In the genomic region with DNA sequence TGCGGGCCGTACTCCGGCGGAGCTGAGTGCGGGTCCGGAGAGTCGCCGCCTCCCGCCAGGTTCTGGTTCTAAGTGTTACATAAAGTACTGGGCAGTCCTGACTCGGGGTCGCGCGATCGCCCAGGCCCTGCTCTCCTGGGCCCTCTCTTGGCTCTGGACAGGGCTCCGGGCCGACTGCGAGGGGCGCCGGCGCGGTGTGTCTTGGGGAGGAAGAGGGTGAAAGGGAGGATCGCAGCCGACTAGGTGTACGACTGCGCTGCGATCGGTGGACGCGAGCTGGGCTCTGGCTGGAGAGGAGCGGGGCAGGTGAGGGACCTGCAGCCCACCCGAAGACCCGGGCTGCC, we compare ENCODE assay signal across 8 mouse cellular contexts. TPM values are rescaled to one million over a fixed set of nuclear protein-coding genes. Genes with fewer than 3 reads are reported as not detected.
DNase-seq lines count a peak whose midpoint lies in the region; ATAC-seq lines count a peak whose summit lies in the region.

No protein-coding gene starts in this region.

- H3K9ac ChIP-seq in lung, embryonic 16.5 days (ENCODE audit: low read length), result peak overlapping the region; percentile 94
- peak overlapping the region; percentile 98 for H3K9ac ChIP-seq in hindbrain, embryonic 13.5 days

- peak overlapping the region; percentile 79 for H3K4me2 ChIP-seq in lung, embryonic 16.5 days (ENCODE audit: low read depth, low read length)
- H3K4me2 ChIP-seq in hindbrain, embryonic 13.5 days, result peak overlapping the region; percentile 73

- peak overlapping the region; percentile 93 for H3K4me3 ChIP-seq in lung, embryonic 16.5 days (ENCODE audit: low read length)
- peak overlapping the region; percentile 97 for H3K4me3 ChIP-seq in hindbrain, embryonic 13.5 days
- H3K4me3 ChIP-seq in macrophage (ENCODE audit: inconsistent target), result peak overlapping the region; percentile 51

- no peak for ATAC-seq in lung, embryonic 16.5 days (ENCODE audit: low read depth)
- no peak for ATAC-seq in hindbrain, embryonic 13.5 days (ENCODE audit: low FRiP score)

- under 1% methylated on average over 30 of the region's 32 CpGs for WGBS in lung, embryonic 16.5 days
- 0% methylated on average over 32 of the region's 32 CpGs for WGBS in hindbrain, embryonic 13.5 days
- WGBS in macrophage (ENCODE audit: missing documents), result 2% methylated on average over 32 of the region's 32 CpGs

- DNase-seq in adrenal gland, postnatal 14 days, result peak; percentile 61
- no peak for DNase-seq in adrenal gland, postnatal 10 days
- no peak for DNase-seq in lung, postnatal 10 days
- DNase-seq in ovary, postnatal 10 days (ENCODE audit: low spot score), result no peak
- no peak for DNase-seq in urinary bladder, postnatal 36 days (ENCODE audit: low spot score in 2 of 2)

- peaks cover 12% of the 10 kb centered on the region for H3K36me3 ChIP-seq in lung, embryonic 16.5 days (ENCODE audit: control insufficient read depth, insufficient read depth, low read length)
- peaks cover 12% of the 10 kb centered on the region for H3K36me3 ChIP-seq in hindbrain, embryonic 13.5 days
- H3K36me3 ChIP-seq in macrophage (ENCODE audit: inconsistent target), result peaks cover 16% of the 10 kb centered on the region

- H3K79me2 ChIP-seq in macrophage (ENCODE audit: inconsistent target), result peaks cover 41% of the 10 kb centered on the region

- H3K27ac ChIP-seq in lung, embryonic 16.5 days (ENCODE audit: low read length), result peak overlapping the region; percentile 100
- peak overlapping the region; percentile 100 for H3K27ac ChIP-seq in hindbrain, embryonic 13.5 days
- peak overlapping the region; percentile 55 for H3K27ac ChIP-seq in macrophage

- no peaks in the 10 kb centered on the region for H3K9me3 ChIP-seq in lung, embryonic 16.5 days (ENCODE audit: control insufficient read depth, low read length)
- H3K9me3 ChIP-seq in hindbrain, embryonic 13.5 days, result no peaks in the 10 kb centered on the region

- no peaks in the 10 kb centered on the region for H3K27me3 ChIP-seq in lung, embryonic 16.5 days (ENCODE audit: control insufficient read depth, insufficient read depth, low read depth, low read length)
- no peaks in the 10 kb centered on the region for H3K27me3 ChIP-seq in hindbrain, embryonic 13.5 days

- H3K4me1 ChIP-seq in lung, embryonic 16.5 days (replicated peaks; ENCODE audit: control insufficient read depth, insufficient read depth, low read length), result peaks cover 15% of the 10 kb centered on the region
- peaks cover 29% of the 10 kb centered on the region for H3K4me1 ChIP-seq in hindbrain, embryonic 13.5 days (replicated peaks)

RNA-seq across cellular contexts. Expression of gene Ing1, which starts 2.0 kb away (rescaled TPM):
- 45.4 and 50.2 TPM in 2 replicates for total RNA-seq in adrenal gland, postnatal 14 days (2021)
- total RNA-seq in adrenal gland, postnatal 10 days (2021), result 10 to 100 TPM; 31.2 to 35.7 TPM
- 36.3 and 36.8 TPM in 2 replicates for polyA plus RNA-seq in lung, embryonic 16.5 days (2015; fragmentation: Nextera tagmentation; extraction: Ambion mirVana)
- polyA plus RNA-seq in hindbrain, embryonic 13.5 days (2015; fragmentation: Nextera tagmentation; extraction: Ambion mirVana), result 40.7 and 44.7 TPM in 2 replicates
- total RNA-seq in macrophage (2018; cell fraction: chromatin; rRNA removed), result 10 to 100 TPM in 11 of 26 experiments, 1 to 10 TPM in 15; 3.7 to 18.5 (median 9.0) TPM
- 10 to 100 TPM; 15.6 to 24.5 (median 20.2) TPM for total RNA-seq in macrophage (2018; cell fraction: cytosol; rRNA removed)
- total RNA-seq in macrophage (2018; cell fraction: nucleus; rRNA removed), result 10 to 100 TPM in 22 of 26 experiments, 1 to 10 TPM in 4; 8.1 to 28.2 (median 14.8) TPM
- polyA plus RNA-seq in macrophage (2018), result 20.1 to 29.4 TPM (median 21.5 TPM) in 3 replicates

RNA-seq across cellular contexts. Expression of gene Cars2, which starts 6.8 kb away (rescaled TPM):
- total RNA-seq in adrenal gland, postnatal 14 days (2021), result 33.1 and 37.4 TPM in 2 replicates
- total RNA-seq in adrenal gland, postnatal 10 days (2021), result 10 to 100 TPM; 38.4 to 39.3 TPM
- 24.5 and 27.2 TPM in 2 replicates for polyA plus RNA-seq in lung, embryonic 16.5 days (2015; fragmentation: Nextera tagmentation; extraction: Ambion mirVana)
- polyA plus RNA-seq in hindbrain, embryonic 13.5 days (2015; fragmentation: Nextera tagmentation; extraction: Ambion mirVana), result 22.6 and 23.8 TPM in 2 replicates
- total RNA-seq in macrophage (2018; cell fraction: chromatin; rRNA removed), result 100 to 1,000 TPM in 14 of 26 experiments, 10 to 100 TPM in 12; 24.0 to 175 (median 109) TPM
- 10 to 100 TPM in 23 of 26 experiments, 1 to 10 TPM in 3; 8.6 to 15.6 (median 12.0) TPM for total RNA-seq in macrophage (2018; cell fraction: cytosol; rRNA removed)
- total RNA-seq in macrophage (2018; cell fraction: nucleus; rRNA removed), result 100 to 1,000 TPM in 1 of 26 experiments, 10 to 100 TPM in 25; 15.7 to 102 (median 57.4) TPM
- polyA plus RNA-seq in macrophage (2018), result 9.9 to 20.4 TPM (median 18.1 TPM) in 3 replicates
